Mouse (Mus musculus): ENCODE measurements around the gene Ccnl2. TPM values are rescaled to one million over a fixed set of nuclear protein-coding genes. Genes with fewer than 3 reads are reported as not detected.

Ccnl2 gene
- polyA plus RNA-seq, 1 experiment from 2014 or later: 52.5 TPM

DNA sequence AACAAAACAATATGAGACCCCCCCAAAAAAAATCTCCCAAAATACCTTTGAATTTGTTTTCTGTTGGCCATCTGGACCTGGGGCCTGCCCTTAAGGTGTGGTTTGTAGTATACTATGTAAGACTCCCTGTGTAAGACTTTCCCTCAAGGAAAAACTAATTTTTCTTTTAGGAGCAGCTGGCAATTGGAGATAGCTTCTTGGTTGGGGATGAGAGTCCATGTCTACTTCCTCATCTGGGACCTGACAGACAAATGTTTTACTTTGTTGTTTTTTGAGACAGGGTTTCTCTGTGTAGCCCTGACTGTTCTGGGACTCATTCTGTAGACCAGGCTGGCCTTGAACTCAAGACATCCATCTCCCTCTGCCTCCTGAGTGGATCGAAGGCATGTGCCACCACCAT lies 10.2 kb upstream of the Ccnl2 start:
- DNase-seq: no peak
- no peak for TF ChIP-seq CTCF (IDR thresholded peaks at IDR 0.05; ENCODE audit: low read depth)
- no peak for TF ChIP-seq EP300 (IDR thresholded peaks at IDR 0.05; ENCODE audit: low read depth)
- H3K9ac ChIP-seq (replicated peaks): no peak overlapping the region
- no peaks in the 10 kb centered on the region for H3K27me3 ChIP-seq (ENCODE audit: insufficient read depth, low read length)
- H3K4me3 ChIP-seq (ENCODE audit: low read depth, low read length): no peak overlapping the region
- peaks cover 11% of the 10 kb centered on the region for H3K36me3 ChIP-seq (replicated peaks; ENCODE audit: insufficient read depth, low read length)
- H3K9me3 ChIP-seq (ENCODE audit: low read length): no peaks in the 10 kb centered on the region
- H3K27ac ChIP-seq (ENCODE audit: low read depth): no peak overlapping the region
- H3K4me1 ChIP-seq (ENCODE audit: insufficient read depth): peaks cover 18% of the 10 kb centered on the region
- ATAC-seq: no peak
- H3K4me2 ChIP-seq (ENCODE audit: low read depth, low read length): no peak overlapping the region
- WGBS (ENCODE audit: insufficient replicate concordance): 80% methylated on average over 1 of the region's 1 CpGs

DNA sequence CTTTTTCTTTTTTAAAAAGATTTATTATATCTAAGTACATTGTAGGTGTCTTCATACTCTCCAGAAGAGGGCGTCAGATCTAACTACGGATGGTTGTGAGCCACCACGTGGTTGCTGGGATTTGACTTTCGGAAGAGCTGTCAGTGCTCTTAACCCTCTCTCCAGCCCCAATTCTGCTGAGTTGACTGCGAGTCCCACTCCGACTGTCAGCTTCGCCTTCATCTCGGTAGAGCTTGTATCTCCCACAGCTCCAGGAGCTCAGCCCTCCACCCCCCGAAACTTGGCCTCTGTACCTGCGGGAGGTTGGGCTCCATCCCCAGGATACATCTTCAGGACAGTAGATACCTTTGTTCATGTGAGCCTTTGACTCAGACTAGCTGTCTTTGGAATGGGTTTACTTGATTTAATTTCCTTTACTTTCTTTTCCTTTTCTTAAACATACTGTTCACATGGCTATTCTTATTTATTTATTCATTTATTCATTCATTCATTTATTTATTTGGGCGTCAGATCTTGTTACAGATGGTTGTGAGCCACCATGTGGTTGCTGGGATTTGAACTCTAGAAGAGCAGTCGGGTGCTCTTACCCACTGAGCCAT lies 9.4 kb upstream of the Ccnl2 start, which contains the start of gene Mrpl20:
TSS of gene Mrpl20 (plus strand) at position 138 of the 599 bp plus-strand sequence.
- peaks cover 18% of the 10 kb centered on the region for H3K4me1 ChIP-seq (ENCODE audit: insufficient read depth)
- H3K9me3 ChIP-seq (ENCODE audit: low read length): no peaks in the 10 kb centered on the region
- peaks cover 18% of the 10 kb centered on the region for H3K36me3 ChIP-seq (replicated peaks; ENCODE audit: insufficient read depth, low read length)
- H3K4me2 ChIP-seq (ENCODE audit: low read depth, low read length): peak within 1 kb of the TSS; percentile 76
- peak; percentile 54 for ATAC-seq
- 11% methylated on average over 12 of the region's 12 CpGs for WGBS (ENCODE audit: insufficient replicate concordance)
- peak within 1 kb of the TSS; percentile 88 for H3K27ac ChIP-seq (ENCODE audit: low read depth)
- H3K9ac ChIP-seq (replicated peaks): peak within 1 kb of the TSS; percentile 85
- TF ChIP-seq CTCF (IDR thresholded peaks at IDR 0.05; ENCODE audit: low read depth): peak; percentile 51
- TF ChIP-seq EP300 (IDR thresholded peaks at IDR 0.05; ENCODE audit: low read depth): no peak
- no peaks in the 10 kb centered on the region for H3K27me3 ChIP-seq (ENCODE audit: insufficient read depth, low read length)
- no peak for DNase-seq
- H3K4me3 ChIP-seq (ENCODE audit: low read depth, low read length): peak within 1 kb of the TSS; percentile 90

DNA sequence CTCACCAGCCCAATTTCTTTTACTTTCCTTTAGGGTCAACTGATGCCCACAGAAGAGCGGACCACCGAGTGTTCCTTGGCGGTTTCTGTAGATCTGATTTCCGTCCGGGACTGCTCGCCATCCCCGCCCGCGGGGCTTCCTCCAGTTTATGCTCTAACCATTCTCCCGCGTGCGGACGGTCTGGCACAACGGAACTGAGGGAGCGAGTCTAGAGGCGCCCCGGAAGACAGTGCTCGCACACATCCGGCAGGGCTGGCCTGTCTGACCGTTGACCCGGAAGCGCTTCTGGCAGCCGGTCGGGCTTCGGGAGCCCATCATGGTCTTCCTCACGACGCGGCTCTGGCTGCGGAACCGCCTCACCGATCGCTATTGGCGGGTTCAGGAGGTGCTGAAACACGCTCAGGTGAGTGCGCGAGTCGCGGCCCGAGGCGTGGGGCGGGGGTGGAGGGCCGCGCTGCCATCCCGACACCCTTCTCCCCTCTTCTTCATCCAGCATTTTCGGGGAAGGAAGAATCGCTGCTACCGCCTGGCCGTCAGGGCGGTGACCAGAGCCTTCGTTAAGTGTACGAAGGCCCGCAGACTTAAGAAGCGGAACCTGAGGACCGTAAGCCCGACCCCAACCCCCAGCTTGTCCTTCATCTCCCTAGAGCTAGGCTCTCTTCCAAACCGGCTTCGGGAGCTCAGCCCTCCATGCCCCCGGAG lies 8.8 kb upstream of the Ccnl2 start:
- H3K4me3 ChIP-seq (ENCODE audit: low read depth, low read length): peak overlapping the region; percentile 90
- H3K27me3 ChIP-seq (ENCODE audit: insufficient read depth, low read length): no peaks in the 10 kb centered on the region
- H3K9ac ChIP-seq (replicated peaks): peak overlapping the region; percentile 85
- H3K36me3 ChIP-seq (replicated peaks; ENCODE audit: insufficient read depth, low read length): peaks cover 25% of the 10 kb centered on the region
- peak; percentile 75; the same call in 1 of the 2 replicates for TF ChIP-seq EP300 (IDR thresholded peaks at IDR 0.05; ENCODE audit: low read depth)
- TF ChIP-seq CTCF (IDR thresholded peaks at IDR 0.05; ENCODE audit: low read depth): peak; percentile 27; the same call in 1 of the 2 replicates
- H3K4me1 ChIP-seq (ENCODE audit: insufficient read depth): peaks cover 18% of the 10 kb centered on the region
- DNase-seq (peak; percentile 98), ATAC-seq (peak; percentile 99)
- under 1% methylated on average over 57 of the region's 58 CpGs for WGBS (ENCODE audit: insufficient replicate concordance)
- H3K27ac ChIP-seq (ENCODE audit: low read depth): peak overlapping the region; percentile 88
- H3K4me2 ChIP-seq (ENCODE audit: low read depth, low read length): peak overlapping the region; percentile 76
- no peaks in the 10 kb centered on the region for H3K9me3 ChIP-seq (ENCODE audit: low read length)

- ATAC-seq: no peak
- peaks cover 52% of the 10 kb centered on the region for H3K36me3 ChIP-seq (replicated peaks; ENCODE audit: insufficient read depth, low read length)
- no peak overlapping the region for H3K27ac ChIP-seq (ENCODE audit: low read depth)
- 87% methylated on average over 3 of the region's 3 CpGs for WGBS (ENCODE audit: insufficient replicate concordance)
- DNase-seq: no peak
- no peak overlapping the region for H3K9ac ChIP-seq (replicated peaks)
- H3K27me3 ChIP-seq (ENCODE audit: insufficient read depth, low read length): no peaks in the 10 kb centered on the region
- peaks cover 23% of the 10 kb centered on the region for H3K4me1 ChIP-seq (ENCODE audit: insufficient read depth)
- H3K9me3 ChIP-seq (ENCODE audit: low read length): no peaks in the 10 kb centered on the region
- no peak for TF ChIP-seq EP300 (IDR thresholded peaks at IDR 0.05; ENCODE audit: low read depth)
- TF ChIP-seq CTCF (IDR thresholded peaks at IDR 0.05; ENCODE audit: low read depth): no peak
- no peak overlapping the region for H3K4me3 ChIP-seq (ENCODE audit: low read depth, low read length)
- no peak overlapping the region for H3K4me2 ChIP-seq (ENCODE audit: low read depth, low read length)
Observed at GRCm38 (mm10) chr4:155807841-155808240, 4.4 kb upstream of the Ccnl2 start.

- peak overlapping the region; percentile 95 for H3K27ac ChIP-seq (ENCODE audit: low read depth)
- DNase-seq: peak; percentile 63
- H3K4me1 ChIP-seq (ENCODE audit: insufficient read depth): peaks cover 22% of the 10 kb centered on the region
- H3K27me3 ChIP-seq (ENCODE audit: insufficient read depth, low read length): no peaks in the 10 kb centered on the region
- peak overlapping the region; percentile 100 for H3K9ac ChIP-seq (replicated peaks)
- peak; percentile 38 for ATAC-seq
- H3K36me3 ChIP-seq (replicated peaks; ENCODE audit: insufficient read depth, low read length): peaks cover 75% of the 10 kb centered on the region
- WGBS (ENCODE audit: insufficient replicate concordance): under 1% methylated on average over 49 of the region's 49 CpGs
- TF ChIP-seq CTCF (IDR thresholded peaks at IDR 0.05; ENCODE audit: low read depth): no peak
- TF ChIP-seq EP300 (IDR thresholded peaks at IDR 0.05; ENCODE audit: low read depth): no peak
- peak overlapping the region; percentile 100 for H3K4me3 ChIP-seq (ENCODE audit: low read depth, low read length)
- H3K9me3 ChIP-seq (ENCODE audit: low read length): no peaks in the 10 kb centered on the region
- peak overlapping the region; percentile 95 for H3K4me2 ChIP-seq (ENCODE audit: low read depth, low read length)
Observed at GRCm38 (mm10) chr4:155812665-155813181, 434 bp downstream of the Ccnl2 start.

DNA sequence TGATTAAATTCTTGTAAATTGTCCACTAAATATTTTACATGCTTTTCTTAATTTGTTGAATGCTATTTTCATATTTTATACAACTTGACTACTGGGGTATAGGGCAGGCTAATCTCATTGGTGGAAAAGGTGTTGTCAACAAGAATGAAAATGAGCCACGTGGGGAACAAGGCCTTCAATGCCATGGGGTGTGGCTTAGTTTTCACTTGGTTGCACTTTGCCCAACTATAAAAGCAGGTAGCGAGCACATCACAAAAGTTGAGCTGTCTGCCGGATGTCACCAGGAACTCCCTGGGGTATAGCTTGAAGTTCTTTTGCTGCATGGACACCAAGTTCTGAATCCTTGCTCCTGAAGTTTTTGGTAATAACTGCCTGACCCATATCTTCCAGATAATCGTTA lies 5.2 kb downstream of the Ccnl2 start:
- DNase-seq (no peak), ATAC-seq (no peak)
- Histone ChIP-seq H3K36me3 (replicated peaks; ENCODE audit: insufficient read depth, low read length) (peaks cover 87% of the 10 kb centered on the region), H3K27ac (ENCODE audit: low read depth) (no peak overlapping the region), H3K9me3 (ENCODE audit: low read length) (no peaks in the 10 kb centered on the region), H3K27me3 (ENCODE audit: insufficient read depth, low read length) (no peaks in the 10 kb centered on the region), H3K4me3 (ENCODE audit: low read depth, low read length) (no peak overlapping the region), H3K4me2 (ENCODE audit: low read depth, low read length) (no peak overlapping the region), H3K4me1 (ENCODE audit: insufficient read depth) (peaks cover 13% of the 10 kb centered on the region), H3K9ac (replicated peaks) (no peak overlapping the region)
- 75% methylated on average over 4 of the region's 4 CpGs for WGBS (ENCODE audit: insufficient replicate concordance)
- TF ChIP-seq EP300 (IDR thresholded peaks at IDR 0.05; ENCODE audit: low read depth) (no peak), CTCF (IDR thresholded peaks at IDR 0.05; ENCODE audit: low read depth) (no peak)
